Mouse (Mus musculus) kidney, postnatal 10 days (tissue): Measurements from ENCODE around the gene Ubfd1.
"Not testable (repeated sequence)": the region's sequence is repeated elsewhere in the genome, so short reads cannot be mapped to it uniquely, and the experiment has no call there.

ENCODE experiments used
- DNase-seq: peaks from one replicate; pipeline ENCODE4 v3.0.0; 2021; ENCODE audit warnings: mixed read lengths

Gene Ubfd1

GRCm38 (mm10) chr7:122087195-122087982, 20.4 kb downstream of the Ubfd1 start:
- DNase-seq: no peak

GRCm38 (mm10) chr7:122094564-122095330, 27.8 kb downstream of the Ubfd1 start:
- DNase-seq: no peak

- no peak for DNase-seq
Observed at GRCm38 (mm10) chr7:122098009-122098408, 31.0 kb downstream of the Ubfd1 start.

- peak; percentile 48 for DNase-seq
Observed at GRCm38 (mm10) chr7:122099222-122099621, 32.2 kb downstream of the Ubfd1 start.

- not testable (repeated sequence) for DNase-seq
Observed at GRCm38 (mm10) chr7:122101014-122101746, 34.2 kb downstream of the Ubfd1 start.

- DNase-seq: peak; percentile 93
Observed at GRCm38 (mm10) chr7:122101747-122102244, 34.8 kb downstream of the Ubfd1 start, which contains the start of gene Ndufab1. Gene Ndufab1 (minus strand): TSS chr7:122101886.

- no peak for DNase-seq
Observed at GRCm38 (mm10) chr7:122108206-122108605, 41.2 kb downstream of the Ubfd1 start.

- no peak for DNase-seq
Observed at GRCm38 (mm10) chr7:122123518-122123917, 56.5 kb downstream of the Ubfd1 start.

- no peak for DNase-seq
Observed at GRCm38 (mm10) chr7:122125636-122126035, 58.7 kb downstream of the Ubfd1 start.

GRCm38 (mm10) chr7:122126946-122127345, 60.0 kb downstream of the Ubfd1 start:
- no peak for DNase-seq
